Mouse (Mus musculus): ENCODE measurements at regions not wholly inside any gene's neighbourhood (a gene's known extent, or its start where the extent isn't known, plus 50 kb on each side); places are given as distances from the start of the nearest gene placed in this dataset.

DNA sequence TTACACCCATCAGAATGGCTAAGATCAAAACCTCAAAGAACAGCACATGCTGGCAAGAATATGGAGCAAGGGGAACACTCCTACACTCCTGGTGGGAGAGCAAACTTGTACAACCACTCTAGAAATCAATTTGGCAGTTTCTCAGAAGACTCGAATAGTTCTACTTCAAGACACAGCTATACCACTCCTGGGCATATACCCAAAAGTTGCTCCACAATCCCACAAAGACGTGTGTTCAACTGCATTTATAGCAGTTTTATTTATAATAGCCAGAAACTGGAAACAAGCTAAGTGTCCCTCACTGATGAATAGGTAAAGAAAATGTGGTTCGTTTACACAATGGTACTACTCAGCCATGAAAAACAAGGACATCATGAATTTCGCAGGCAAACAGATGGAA lies 384.6 kb upstream of the Atp2b1 start:
- no peak overlapping the region for H3K4me3 ChIP-seq (ENCODE audit: control insufficient read depth, insufficient read depth, low read length)
- TF ChIP-seq CTCF (IDR thresholded peaks at IDR 0.05; ENCODE audit: borderline replicate concordance, control insufficient read depth, extremely low read depth, insufficient read depth, low read length, poor library complexity) (no peak), POLR2A (IDR thresholded peaks at IDR 0.05; ENCODE audit: control insufficient read depth, extremely low read depth, insufficient read depth, low read length, poor library complexity) (no peak)
- no peaks in the 10 kb centered on the region for H3K4me1 ChIP-seq (replicated peaks; ENCODE audit: control insufficient read depth, insufficient read depth, low read length)
- no peaks in the 10 kb centered on the region for H3K27me3 ChIP-seq (ENCODE audit: control insufficient read depth, insufficient read depth, low read length)
- H3K27ac ChIP-seq (ENCODE audit: control insufficient read depth, insufficient read depth, low read length), result no peak overlapping the region
- no peak for DNase-seq
- no peaks in the 10 kb centered on the region for H3K36me3 ChIP-seq (ENCODE audit: control insufficient read depth, insufficient read depth, low read length)
- WGBS, result 84% methylated on average over 4 of the region's 4 CpGs

DNA sequence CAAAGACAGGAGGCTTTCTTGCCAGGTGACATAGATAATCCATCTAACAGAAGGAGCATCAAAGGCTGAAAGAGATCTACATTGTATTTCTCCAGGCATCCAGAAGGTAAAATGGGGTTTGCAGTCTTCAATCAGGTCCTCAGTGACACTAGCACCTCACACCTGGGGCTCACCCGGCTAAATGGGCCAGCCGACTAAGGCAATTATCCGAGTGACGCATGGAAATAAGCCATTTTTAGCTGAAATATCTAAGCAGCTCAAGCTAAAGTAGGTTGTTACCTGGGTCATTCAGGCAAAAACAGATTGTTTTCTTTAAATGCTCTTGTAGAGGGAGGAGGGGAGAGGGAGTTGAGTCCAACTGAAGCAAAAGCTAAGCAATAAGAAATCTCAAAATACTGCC lies 382.8 kb upstream of the Atp2b1 start:
- no peaks in the 10 kb centered on the region for H3K36me3 ChIP-seq (ENCODE audit: control insufficient read depth, insufficient read depth, low read length)
- no peaks in the 10 kb centered on the region for H3K4me1 ChIP-seq (replicated peaks; ENCODE audit: control insufficient read depth, insufficient read depth, low read length)
- WGBS, result 98% methylated on average over 4 of the region's 4 CpGs
- H3K27ac ChIP-seq (ENCODE audit: control insufficient read depth, insufficient read depth, low read length), result no peak overlapping the region
- no peak for DNase-seq
- H3K27me3 ChIP-seq (ENCODE audit: control insufficient read depth, insufficient read depth, low read length), result no peaks in the 10 kb centered on the region
- TF ChIP-seq CTCF (IDR thresholded peaks at IDR 0.05; ENCODE audit: borderline replicate concordance, control insufficient read depth, extremely low read depth, insufficient read depth, low read length, poor library complexity) (no peak), POLR2A (IDR thresholded peaks at IDR 0.05; ENCODE audit: control insufficient read depth, extremely low read depth, insufficient read depth, low read length, poor library complexity) (no peak)
- H3K4me3 ChIP-seq (ENCODE audit: control insufficient read depth, insufficient read depth, low read length), result no peak overlapping the region

DNA sequence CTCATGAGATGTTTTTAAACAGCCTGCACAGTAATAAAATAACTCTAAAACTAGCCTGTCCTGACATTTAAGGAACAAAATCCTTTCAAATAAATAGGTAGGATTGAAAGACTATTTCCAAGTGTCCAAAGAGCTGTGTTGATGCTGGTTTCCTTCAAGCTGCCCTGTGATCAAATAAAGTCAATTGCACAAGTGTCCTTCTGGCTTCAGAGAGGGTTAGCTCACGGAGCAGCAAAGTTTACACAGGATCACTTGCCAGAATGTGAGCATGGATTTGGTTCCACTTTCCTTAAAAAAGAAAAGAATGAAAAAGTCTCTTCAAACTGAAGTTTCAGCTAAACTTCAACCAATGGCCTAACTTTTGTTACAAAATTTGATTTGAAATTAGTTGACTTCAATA lies 375.5 kb upstream of the Atp2b1 start:
- TF ChIP-seq CTCF (IDR thresholded peaks at IDR 0.05; ENCODE audit: borderline replicate concordance, control insufficient read depth, extremely low read depth, insufficient read depth, low read length, poor library complexity) (no peak), POLR2A (IDR thresholded peaks at IDR 0.05; ENCODE audit: control insufficient read depth, extremely low read depth, insufficient read depth, low read length, poor library complexity) (no peak)
- WGBS, result 92% methylated on average over 1 of the region's 1 CpGs

DNA sequence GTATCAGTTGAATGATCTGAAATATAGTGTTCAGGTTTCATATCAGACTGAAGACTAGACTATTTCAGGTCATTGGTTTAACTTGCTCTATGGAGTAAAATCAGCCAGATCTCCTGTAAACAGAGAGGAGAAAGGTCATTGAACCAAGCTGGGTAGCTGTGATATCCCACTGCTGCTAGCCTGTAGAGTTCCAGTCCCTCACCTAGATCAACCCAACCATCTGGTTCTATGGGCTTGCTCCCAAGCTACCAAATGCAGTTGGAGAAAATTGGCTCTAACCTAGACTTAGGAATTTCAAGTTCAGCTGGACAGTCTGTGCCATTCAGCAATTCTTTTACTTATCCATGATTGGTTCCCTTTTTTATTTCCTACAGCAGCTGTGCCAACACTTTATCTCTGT lies 373.1 kb upstream of the Atp2b1 start:
- DNase-seq, result no peak
- Histone ChIP-seq H3K4me3 (ENCODE audit: control insufficient read depth, insufficient read depth, low read length) (no peak overlapping the region), H3K4me1 (replicated peaks; ENCODE audit: control insufficient read depth, insufficient read depth, low read length) (no peaks in the 10 kb centered on the region), H3K36me3 (ENCODE audit: control insufficient read depth, insufficient read depth, low read length) (no peaks in the 10 kb centered on the region), H3K27ac (ENCODE audit: control insufficient read depth, insufficient read depth, low read length) (no peak overlapping the region), H3K27me3 (ENCODE audit: control insufficient read depth, insufficient read depth, low read length) (no peaks in the 10 kb centered on the region)
- TF ChIP-seq CTCF (IDR thresholded peaks at IDR 0.05; ENCODE audit: borderline replicate concordance, control insufficient read depth, extremely low read depth, insufficient read depth, low read length, poor library complexity) (no peak), POLR2A (IDR thresholded peaks at IDR 0.05; ENCODE audit: control insufficient read depth, extremely low read depth, insufficient read depth, low read length, poor library complexity) (no peak)

More for the DNA sequence above, 375.5 kb upstream of the Atp2b1 start:
- Histone ChIP-seq H3K4me3 (ENCODE audit: control insufficient read depth, insufficient read depth, low read length) (no peak overlapping the region), H3K27me3 (ENCODE audit: control insufficient read depth, insufficient read depth, low read length) (no peaks in the 10 kb centered on the region), H3K36me3 (ENCODE audit: control insufficient read depth, insufficient read depth, low read length) (no peaks in the 10 kb centered on the region), H3K4me1 (replicated peaks; ENCODE audit: control insufficient read depth, insufficient read depth, low read length) (no peaks in the 10 kb centered on the region), H3K27ac (ENCODE audit: control insufficient read depth, insufficient read depth, low read length) (no peak overlapping the region)
- no peak for DNase-seq

DNA sequence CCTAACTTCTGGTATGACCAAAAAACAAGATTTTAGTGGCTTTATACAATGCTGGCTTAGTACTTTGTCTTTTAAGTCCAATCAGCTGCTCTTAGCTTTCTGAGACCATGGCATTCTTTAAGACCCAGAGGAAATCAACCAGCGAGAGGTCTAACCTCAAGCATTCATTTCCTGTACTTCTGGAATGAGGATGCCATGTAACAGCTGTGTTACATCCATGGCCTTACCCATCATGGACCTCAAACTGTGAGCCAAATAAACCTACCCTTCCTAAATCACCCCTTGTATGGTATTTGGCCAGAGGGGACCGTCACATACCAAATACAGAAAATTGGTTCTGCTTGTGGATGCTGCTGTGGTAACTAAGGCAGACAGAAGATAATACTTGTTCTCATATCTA lies 372.1 kb upstream of the Atp2b1 start:
- Histone ChIP-seq H3K27ac (ENCODE audit: control insufficient read depth, insufficient read depth, low read length) (no peak overlapping the region), H3K36me3 (ENCODE audit: control insufficient read depth, insufficient read depth, low read length) (no peaks in the 10 kb centered on the region), H3K4me3 (ENCODE audit: control insufficient read depth, insufficient read depth, low read length) (no peak overlapping the region), H3K27me3 (ENCODE audit: control insufficient read depth, insufficient read depth, low read length) (no peaks in the 10 kb centered on the region), H3K4me1 (replicated peaks; ENCODE audit: control insufficient read depth, insufficient read depth, low read length) (no peaks in the 10 kb centered on the region)
- DNase-seq, result no peak
- WGBS, result 90% methylated on average over 2 of the region's 2 CpGs
- TF ChIP-seq CTCF (IDR thresholded peaks at IDR 0.05; ENCODE audit: borderline replicate concordance, control insufficient read depth, extremely low read depth, insufficient read depth, low read length, poor library complexity) (no peak), POLR2A (IDR thresholded peaks at IDR 0.05; ENCODE audit: control insufficient read depth, extremely low read depth, insufficient read depth, low read length, poor library complexity) (no peak)

DNA sequence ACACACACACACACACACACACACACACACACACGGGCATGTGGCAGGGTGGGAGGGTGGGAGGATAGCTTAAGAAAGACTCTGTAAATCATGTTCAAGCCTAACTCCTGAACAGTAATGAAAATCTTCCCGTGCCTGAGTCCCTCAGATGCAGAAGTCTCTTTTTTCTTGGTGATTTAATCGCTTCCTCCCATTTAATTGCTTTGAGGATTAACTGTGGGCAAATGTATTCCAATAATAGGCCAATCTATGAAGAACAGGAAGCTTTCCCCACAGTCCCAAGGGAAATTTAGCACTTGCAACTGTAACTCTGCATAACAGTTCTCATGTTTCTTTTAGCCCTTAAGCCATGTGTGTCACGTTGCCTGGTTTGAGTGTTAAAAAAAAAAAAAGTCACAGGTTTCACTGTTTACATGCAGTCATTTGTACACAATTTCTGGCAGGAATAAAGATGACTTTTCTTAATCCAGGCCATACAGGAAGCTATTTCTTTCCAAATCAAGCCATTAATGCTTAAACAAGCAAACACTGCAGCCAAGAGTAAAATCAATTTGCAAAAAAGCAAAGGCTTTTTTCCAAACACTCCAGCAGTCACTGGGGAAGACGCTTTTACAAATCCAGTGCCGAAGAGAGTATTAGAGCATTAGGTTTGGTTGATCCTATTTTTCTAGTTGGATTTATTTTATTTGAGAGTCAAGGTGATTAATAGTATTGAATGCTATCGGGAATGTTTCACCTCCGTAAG lies 370.8 kb upstream of the Atp2b1 start:
- no peak for DNase-seq
- no peaks in the 10 kb centered on the region for H3K4me1 ChIP-seq (replicated peaks; ENCODE audit: control insufficient read depth, insufficient read depth, low read length)
- TF ChIP-seq POLR2A (IDR thresholded peaks at IDR 0.05; ENCODE audit: control insufficient read depth, extremely low read depth, insufficient read depth, low read length, poor library complexity), result no peak
- TF ChIP-seq CTCF (IDR thresholded peaks at IDR 0.05; ENCODE audit: borderline replicate concordance, control insufficient read depth, extremely low read depth, insufficient read depth, low read length, poor library complexity), result no peak
- no peaks in the 10 kb centered on the region for H3K27me3 ChIP-seq (ENCODE audit: control insufficient read depth, insufficient read depth, low read length)
- no peaks in the 10 kb centered on the region for H3K36me3 ChIP-seq (ENCODE audit: control insufficient read depth, insufficient read depth, low read length)
- H3K4me3 ChIP-seq (ENCODE audit: control insufficient read depth, insufficient read depth, low read length), result no peak overlapping the region
- H3K27ac ChIP-seq (ENCODE audit: control insufficient read depth, insufficient read depth, low read length), result no peak overlapping the region
- 81% methylated on average over 8 of the region's 8 CpGs for WGBS

DNA sequence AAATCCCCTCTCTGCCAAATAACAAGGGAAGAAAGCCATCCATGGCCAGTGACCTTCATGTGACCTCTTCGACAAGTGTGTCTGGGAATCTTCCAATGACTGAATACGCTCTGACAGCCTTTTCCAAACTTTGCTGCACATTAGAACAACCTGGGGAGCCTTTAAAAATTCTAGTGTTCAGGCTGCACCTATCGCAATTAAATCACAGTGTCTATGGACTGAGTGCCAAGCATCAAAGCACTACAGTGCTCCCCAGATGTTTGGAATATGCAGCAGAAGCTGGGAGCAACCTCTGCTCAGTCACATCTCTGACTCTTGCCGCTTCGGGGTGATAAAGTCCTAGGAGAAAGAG lies 370.2 kb upstream of the Atp2b1 start:
- DNase-seq, result no peak
- Histone ChIP-seq H3K36me3 (ENCODE audit: control insufficient read depth, insufficient read depth, low read length) (no peaks in the 10 kb centered on the region), H3K27ac (ENCODE audit: control insufficient read depth, insufficient read depth, low read length) (no peak overlapping the region), H3K27me3 (ENCODE audit: control insufficient read depth, insufficient read depth, low read length) (no peaks in the 10 kb centered on the region), H3K4me1 (replicated peaks; ENCODE audit: control insufficient read depth, insufficient read depth, low read length) (no peaks in the 10 kb centered on the region), H3K4me3 (ENCODE audit: control insufficient read depth, insufficient read depth, low read length) (no peak overlapping the region)
- no peak for TF ChIP-seq POLR2A (IDR thresholded peaks at IDR 0.05; ENCODE audit: control insufficient read depth, extremely low read depth, insufficient read depth, low read length, poor library complexity)
- TF ChIP-seq CTCF (IDR thresholded peaks at IDR 0.05; ENCODE audit: borderline replicate concordance, control insufficient read depth, extremely low read depth, insufficient read depth, low read length, poor library complexity), result no peak
- 93% methylated on average over 5 of the region's 5 CpGs for WGBS
